Mouse (Mus musculus): Measurements from ENCODE around the gene Ablim1. TPM values are rescaled to one million over a fixed set of nuclear protein-coding genes. Genes with fewer than 3 reads are reported as not detected.

The Ablim1 gene
- total and polyA plus RNA-seq, 2 experiments = 16.6 to 23.7 TPM

- Histone ChIP-seq H3K36me3 (ENCODE audit: control insufficient read depth, insufficient read depth, low read length) (no peaks in the 10 kb centered on the region), H3K27me3 (ENCODE audit: control insufficient read depth, insufficient read depth, low read length) (no peaks in the 10 kb centered on the region), H3K4me1 (ENCODE audit: control insufficient read depth, insufficient read depth, low read length) (peaks cover 2% of the 10 kb centered on the region; the same call in 1 of the 2 replicates), H3K4me3 (ENCODE audit: insufficient read depth, low read depth, low read length) (no peak overlapping the region), H3K27ac (replicated peaks; ENCODE audit: insufficient read depth, low read depth, low read length) (no peak overlapping the region), H3K9ac (ENCODE audit: low read depth, low read length) (no peak overlapping the region), H3K79me2 (ENCODE audit: control insufficient read depth, insufficient read depth, low read length) (no peaks in the 10 kb centered on the region; the same call in 1 of the 2 replicates)
- WGBS = 81% methylated on average over 4 of the region's 4 CpGs
- no peak for TF ChIP-seq POLR2A (IDR thresholded peaks at IDR 0.05; ENCODE audit: extremely low read depth, insufficient read depth, low read length)
- no peak for TF ChIP-seq CTCF (IDR thresholded peaks at IDR 0.05; ENCODE audit: low read depth, low read length)
- no peak for DNase-seq (ENCODE audit: extremely low read depth, low read depth, low spot score)
These were observed 211.3 kb downstream of the Ablim1 start for GRCm38 (mm10) chr19:57103360-57103958.

DNA sequence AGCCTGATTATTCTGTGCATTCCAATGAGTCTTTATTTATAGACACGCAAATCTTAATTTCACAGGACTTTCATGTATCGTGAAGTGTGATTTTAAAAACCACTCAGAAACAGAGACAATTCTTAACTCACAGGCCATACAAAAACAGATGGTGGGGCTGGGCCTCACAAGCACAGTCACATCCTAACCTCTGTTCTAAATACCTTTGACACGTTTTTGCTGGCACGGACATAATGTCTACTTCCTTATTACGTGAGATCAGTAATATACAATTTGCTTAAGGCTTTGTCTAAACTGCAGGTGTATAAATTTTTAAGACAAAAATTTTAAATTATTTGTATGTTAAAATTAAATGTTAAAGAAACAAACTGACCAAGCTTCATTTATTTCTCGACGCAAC lies 212.7 kb downstream of the Ablim1 start:
- H3K4me3 ChIP-seq (ENCODE audit: insufficient read depth, low read depth, low read length) = no peak overlapping the region
- H3K27ac ChIP-seq (replicated peaks; ENCODE audit: insufficient read depth, low read depth, low read length) = no peak overlapping the region
- peaks cover 12% of the 10 kb centered on the region for H3K4me1 ChIP-seq (ENCODE audit: control insufficient read depth, insufficient read depth, low read length)
- no peaks in the 10 kb centered on the region for H3K36me3 ChIP-seq (ENCODE audit: control insufficient read depth, insufficient read depth, low read length)
- 79% methylated on average over 7 of the region's 7 CpGs for WGBS
- no peaks in the 10 kb centered on the region for H3K27me3 ChIP-seq (ENCODE audit: control insufficient read depth, insufficient read depth, low read length)
- no peaks in the 10 kb centered on the region; the same call in 1 of the 2 replicates for H3K79me2 ChIP-seq (ENCODE audit: control insufficient read depth, insufficient read depth, low read length)
- no peak overlapping the region for H3K9ac ChIP-seq (ENCODE audit: low read depth, low read length)
- no peak for DNase-seq (ENCODE audit: extremely low read depth, low read depth, low spot score)
- no peak for TF ChIP-seq POLR2A (IDR thresholded peaks at IDR 0.05; ENCODE audit: extremely low read depth, insufficient read depth, low read length)
- TF ChIP-seq CTCF (IDR thresholded peaks at IDR 0.05; ENCODE audit: low read depth, low read length) = no peak

- H3K27me3 ChIP-seq (ENCODE audit: control insufficient read depth, insufficient read depth, low read length) = no peaks in the 10 kb centered on the region
- no peak overlapping the region for H3K27ac ChIP-seq (replicated peaks; ENCODE audit: insufficient read depth, low read depth, low read length)
- no peak overlapping the region for H3K4me3 ChIP-seq (ENCODE audit: insufficient read depth, low read depth, low read length)
- H3K36me3 ChIP-seq (ENCODE audit: control insufficient read depth, insufficient read depth, low read length) = no peaks in the 10 kb centered on the region
- WGBS = 97% methylated on average over 11 of the region's 11 CpGs
- H3K4me1 ChIP-seq (ENCODE audit: control insufficient read depth, insufficient read depth, low read length) = peaks cover 12% of the 10 kb centered on the region
- no peaks in the 10 kb centered on the region; the same call in 1 of the 2 replicates for H3K79me2 ChIP-seq (ENCODE audit: control insufficient read depth, insufficient read depth, low read length)
- TF ChIP-seq CTCF (IDR thresholded peaks at IDR 0.05; ENCODE audit: low read depth, low read length) (no peak), POLR2A (IDR thresholded peaks at IDR 0.05; ENCODE audit: extremely low read depth, insufficient read depth, low read length) (no peak)
- no peak for DNase-seq (ENCODE audit: extremely low read depth, low read depth, low spot score)
- H3K9ac ChIP-seq (ENCODE audit: low read depth, low read length) = no peak overlapping the region
These were observed 213.8 kb downstream of the Ablim1 start for GRCm38 (mm10) chr19:57100753-57101446.

DNA sequence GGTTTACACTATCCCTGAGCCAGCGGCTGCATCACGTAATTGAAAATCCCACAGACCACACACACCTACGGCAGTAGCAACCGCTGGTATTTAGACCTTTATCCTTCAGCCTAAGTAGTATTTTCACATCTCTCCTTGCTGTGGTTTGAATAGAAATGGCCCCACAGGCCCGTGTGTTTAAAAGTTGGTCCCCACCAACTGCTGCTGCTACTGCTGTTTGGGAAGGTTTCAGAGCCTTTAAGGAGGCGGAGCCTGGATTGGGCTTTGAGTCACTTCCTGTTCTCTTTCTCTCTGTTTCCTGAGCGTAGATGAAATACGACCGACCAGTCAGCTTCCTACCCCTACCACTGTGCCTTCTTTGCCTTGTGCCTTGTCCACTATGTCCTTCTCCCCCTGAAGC lies 214.7 kb downstream of the Ablim1 start:
- H3K4me1 ChIP-seq (ENCODE audit: control insufficient read depth, insufficient read depth, low read length) = peaks cover 12% of the 10 kb centered on the region
- no peaks in the 10 kb centered on the region for H3K36me3 ChIP-seq (ENCODE audit: control insufficient read depth, insufficient read depth, low read length)
- no peak overlapping the region for H3K4me3 ChIP-seq (ENCODE audit: insufficient read depth, low read depth, low read length)
- H3K79me2 ChIP-seq (ENCODE audit: control insufficient read depth, insufficient read depth, low read length) = no peaks in the 10 kb centered on the region; the same call in 1 of the 2 replicates
- no peak for DNase-seq (ENCODE audit: extremely low read depth, low read depth, low spot score)
- H3K9ac ChIP-seq (ENCODE audit: low read depth, low read length) = no peak overlapping the region
- no peaks in the 10 kb centered on the region for H3K27me3 ChIP-seq (ENCODE audit: control insufficient read depth, insufficient read depth, low read length)
- TF ChIP-seq CTCF (IDR thresholded peaks at IDR 0.05; ENCODE audit: low read depth, low read length) (no peak), POLR2A (IDR thresholded peaks at IDR 0.05; ENCODE audit: extremely low read depth, insufficient read depth, low read length) (no peak)
- H3K27ac ChIP-seq (replicated peaks; ENCODE audit: insufficient read depth, low read depth, low read length) = no peak overlapping the region
- WGBS = 86% methylated on average over 9 of the region's 9 CpGs

GRCm38 (mm10) chr19:57099094-57099357 lies 215.7 kb downstream of the Ablim1 start:
- WGBS = 90% methylated on average over 4 of the region's 4 CpGs
- H3K9ac ChIP-seq (ENCODE audit: low read depth, low read length) = no peak overlapping the region
- H3K27ac ChIP-seq (replicated peaks; ENCODE audit: insufficient read depth, low read depth, low read length) = no peak overlapping the region

More at GRCm38 (mm10) chr19:57099094-57099357, 215.7 kb downstream of the Ablim1 start:
- DNase-seq (ENCODE audit: extremely low read depth, low read depth, low spot score) = no peak
- no peaks in the 10 kb centered on the region for H3K27me3 ChIP-seq (ENCODE audit: control insufficient read depth, insufficient read depth, low read length)
- peaks cover 12% of the 10 kb centered on the region for H3K4me1 ChIP-seq (ENCODE audit: control insufficient read depth, insufficient read depth, low read length)
- H3K36me3 ChIP-seq (ENCODE audit: control insufficient read depth, insufficient read depth, low read length) = no peaks in the 10 kb centered on the region
- H3K4me3 ChIP-seq (ENCODE audit: insufficient read depth, low read depth, low read length) = no peak overlapping the region
- TF ChIP-seq POLR2A (IDR thresholded peaks at IDR 0.05; ENCODE audit: extremely low read depth, insufficient read depth, low read length) = no peak
- TF ChIP-seq CTCF (IDR thresholded peaks at IDR 0.05; ENCODE audit: low read depth, low read length) = no peak
- no peaks in the 10 kb centered on the region; the same call in 1 of the 2 replicates for H3K79me2 ChIP-seq (ENCODE audit: control insufficient read depth, insufficient read depth, low read length)

Measured in liver, adult 2 months (tissue).